ENCODE assay signal across 15 mouse cellular contexts in the genomic region with DNA sequence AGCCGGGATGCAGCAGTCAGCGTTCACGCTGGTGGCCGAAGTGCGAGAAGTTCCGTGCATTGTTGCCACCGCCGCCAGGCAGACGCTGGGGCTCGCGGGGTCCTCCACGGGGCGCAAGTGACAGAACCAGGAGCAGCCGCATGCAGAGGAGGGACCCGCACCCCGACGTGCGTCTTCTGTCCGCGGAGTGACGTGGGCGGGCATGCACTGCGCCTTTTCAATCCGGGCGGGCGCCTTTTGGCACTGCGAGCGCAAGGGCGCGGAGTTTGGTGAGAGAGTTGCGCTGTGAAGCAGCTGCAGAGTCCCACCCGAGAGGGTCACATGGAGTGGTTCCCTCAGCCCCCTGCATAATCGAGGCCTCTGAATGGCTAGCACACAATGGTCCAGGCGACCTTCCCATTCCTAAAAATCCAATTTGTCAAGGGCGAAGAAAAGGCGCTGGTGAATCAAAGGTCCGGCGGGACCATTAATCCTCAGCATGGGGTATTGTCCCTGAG. TPM values are rescaled to one million over a fixed set of nuclear protein-coding genes. Genes with fewer than 3 reads are reported as not detected.
DNase-seq lines count a peak whose midpoint lies in the region; ATAC-seq and TF ChIP-seq lines count a peak whose summit lies in the region.
"Had no signal": no experiment of that assay in that cellular context is flagged by ENCODE, and none has a peak within 500 bp of the region (broad histone marks: within the 10 kb centered on the region; RNA-seq: fewer than 3 reads in every experiment).

Gene Prdm13 (minus strand): TSS at position 369 of the 497 bp plus-strand sequence.

- H3K36me3 ChIP-seq in intestine, embryonic 14.5 days (ENCODE audit: control insufficient read depth, insufficient read depth, low read length): no peaks in the 10 kb centered on the region
- no peaks in the 10 kb centered on the region for H3K36me3 ChIP-seq in intestine, embryonic 16.5 days (ENCODE audit: control insufficient read depth, insufficient read depth, low read length)
- no peaks in the 10 kb centered on the region for H3K36me3 ChIP-seq in forebrain, postnatal 0 days (ENCODE audit: insufficient read depth)
- no peaks in the 10 kb centered on the region for H3K36me3 ChIP-seq in midbrain, embryonic 10.5 days
- H3K36me3 ChIP-seq: embryonic facial prominence, embryonic 12.5 days had no signal

- peaks cover 100% of the 10 kb centered on the region for H3K27me3 ChIP-seq in intestine, embryonic 14.5 days (replicated peaks; ENCODE audit: control insufficient read depth, insufficient read depth, low read length)
- H3K27me3 ChIP-seq in intestine, embryonic 16.5 days (replicated peaks; ENCODE audit: control insufficient read depth, insufficient read depth, low read length): peaks cover 84% of the 10 kb centered on the region
- peaks cover 88% of the 10 kb centered on the region for H3K27me3 ChIP-seq in forebrain, postnatal 0 days (ENCODE audit: insufficient read depth, low read length)
- H3K27me3 ChIP-seq in midbrain, embryonic 10.5 days (ENCODE audit: low read depth, poor library complexity, severe bottlenecking): peaks cover 100% of the 10 kb centered on the region

- H3K4me2 ChIP-seq in intestine, embryonic 14.5 days (ENCODE audit: low read length): no peak within 1 kb of the TSS
- H3K4me2 ChIP-seq in intestine, embryonic 16.5 days (ENCODE audit: low read depth, low read length): no peak within 1 kb of the TSS
- no peak within 1 kb of the TSS for H3K4me2 ChIP-seq in forebrain, postnatal 0 days (ENCODE audit: low read depth)
- H3K4me2 ChIP-seq: embryonic facial prominence, embryonic 12.5 days had no signal

- DNase-seq in intestine, embryonic 14.5 days (ENCODE audit: low spot score): peak; percentile 62
- peak; percentile 5 for DNase-seq in forebrain, postnatal 0 days
- peak; percentile 70 for DNase-seq in midbrain, embryonic 10.5 days (ENCODE audit: low spot score)
- peak; percentile 75 for DNase-seq in retina, postnatal 1 day
- no peak for DNase-seq in kidney, postnatal 14 days
- DNase-seq in adrenal gland, postnatal 36 days: no peak
- no peak for DNase-seq in adipocyte (ENCODE audit: low spot score)
- DNase-seq: B cell, adult 2 months; lung, postnatal 14 days had no signal

- TF ChIP-seq CTCF in forebrain, postnatal 0 days (IDR thresholded peaks at IDR 0.05; ENCODE audit: low read depth): no peak

- 2% methylated on average over 38 of the region's 38 CpGs for WGBS in intestine, embryonic 14.5 days
- WGBS in intestine, embryonic 16.5 days: under 1% methylated on average over 38 of the region's 38 CpGs
- WGBS in forebrain, postnatal 0 days: under 1% methylated on average over 38 of the region's 38 CpGs
- under 1% methylated on average over 38 of the region's 38 CpGs for WGBS in midbrain, embryonic 10.5 days

- H3K27ac ChIP-seq in intestine, embryonic 14.5 days (ENCODE audit: low read depth): no peak within 1 kb of the TSS
- no peak within 1 kb of the TSS for H3K27ac ChIP-seq in intestine, embryonic 16.5 days (ENCODE audit: low read length)
- no peak within 1 kb of the TSS for H3K27ac ChIP-seq in forebrain, postnatal 0 days (ENCODE audit: low read depth, low read length)
- H3K27ac ChIP-seq in midbrain, embryonic 10.5 days (replicated peaks): no peak within 1 kb of the TSS; the same call in 1 of the 2 replicates
- H3K27ac ChIP-seq: embryonic facial prominence, embryonic 12.5 days had no signal

- no peak for ATAC-seq in intestine, embryonic 14.5 days (replicated peaks; ENCODE audit: low FRiP score, low TSS enrichment, low read depth)
- ATAC-seq in intestine, embryonic 16.5 days: no peak
- peak; percentile 21; the same call in 1 of the 2 replicates for ATAC-seq in forebrain, postnatal 0 days

- no peak within 1 kb of the TSS for H3K4me3 ChIP-seq in intestine, embryonic 14.5 days (ENCODE audit: low read depth, low read length)
- no peak within 1 kb of the TSS for H3K4me3 ChIP-seq in intestine, embryonic 16.5 days (ENCODE audit: low read length)
- H3K4me3 ChIP-seq in forebrain, postnatal 0 days (ENCODE audit: low read depth, low read length): no peak within 1 kb of the TSS
- H3K4me3 ChIP-seq in midbrain, embryonic 10.5 days: peak within 1 kb of the TSS; percentile 41
- H3K4me3 ChIP-seq: embryonic facial prominence, embryonic 12.5 days had no signal

- no peak within 1 kb of the TSS for H3K9ac ChIP-seq in intestine, embryonic 14.5 days (ENCODE audit: low read length)
- no peak within 1 kb of the TSS for H3K9ac ChIP-seq in intestine, embryonic 16.5 days (ENCODE audit: low read depth, low read length)
- H3K9ac ChIP-seq in forebrain, postnatal 0 days: no peak within 1 kb of the TSS
- H3K9ac ChIP-seq: embryonic facial prominence, embryonic 12.5 days had no signal

- H3K9me3 ChIP-seq in intestine, embryonic 14.5 days (ENCODE audit: control insufficient read depth, low read length): no peaks in the 10 kb centered on the region
- H3K9me3 ChIP-seq in intestine, embryonic 16.5 days (ENCODE audit: control insufficient read depth, low read length): no peaks in the 10 kb centered on the region
- H3K9me3 ChIP-seq in forebrain, postnatal 0 days (ENCODE audit: low read length): 0 out of 2 replicates have a peak, but pooled peaks cover 6% of the 10 kb centered on the region
- H3K9me3 ChIP-seq in midbrain, embryonic 10.5 days (replicated peaks): no peaks in the 10 kb centered on the region
- H3K9me3 ChIP-seq: embryonic facial prominence, embryonic 12.5 days had no signal

- 0 out of 2 replicates have a peak, but pooled peaks cover 6% of the 10 kb centered on the region for H3K4me1 ChIP-seq in intestine, embryonic 14.5 days (replicated peaks; ENCODE audit: control insufficient read depth, insufficient read depth, low read length)
- H3K4me1 ChIP-seq in intestine, embryonic 16.5 days (ENCODE audit: control insufficient read depth, insufficient read depth, low read length): peaks cover 10% of the 10 kb centered on the region; the same call in 1 of the 2 replicates
- H3K4me1 ChIP-seq in forebrain, postnatal 0 days (ENCODE audit: insufficient read depth): 0 out of 2 replicates have a peak, but pooled peaks cover 4% of the 10 kb centered on the region
- H3K4me1 ChIP-seq in midbrain, embryonic 10.5 days: peaks cover 51% of the 10 kb centered on the region
- H3K4me1 ChIP-seq: embryonic facial prominence, embryonic 12.5 days had no signal

RNA-seq across cellular contexts. Expression of gene Prdm13, which starts in this region (rescaled TPM):
- polyA plus RNA-seq in intestine, embryonic 14.5 days (2014; fragmentation: Nextera tagmentation; extraction: Ambion mirVana): not detected in 2 replicates
- polyA plus RNA-seq in intestine, embryonic 16.5 days (2015; fragmentation: Nextera tagmentation; extraction: Ambion mirVana): not detected in 2 replicates
- 0.38 and 1.5 TPM in 2 replicates for total RNA-seq in forebrain, postnatal 0 days (2014; rRNA removed)
- polyA plus RNA-seq in forebrain, postnatal 0 days (2015; fragmentation: Nextera tagmentation; extraction: Ambion mirVana): not detected in 2 replicates
- 0.06 and 0.15 TPM in 2 replicates for polyA plus RNA-seq in midbrain, embryonic 10.5 days (2016; fragmentation: Nextera tagmentation; extraction: Ambion mirVana)
- not detected for total RNA-seq in adrenal gland, postnatal 36 days (2021)
- total RNA-seq: gastrocnemius, adult 18-20 months; left cerebral cortex, postnatal 36 days had no signal
- polyA plus RNA-seq: heart, embryonic 16.5 days; kidney, embryonic 16.5 days had no signal

Comparison
In these comparisons a context has a peak if more than half of its experiments do, and no peak if none do; other contexts are left out.
1. Peak in DNase-seq in intestine, embryonic 14.5 days; RNA of the gene not detected or under 1 TPM.
2. Peak in DNase-seq and H3K4me3 ChIP-seq in midbrain, embryonic 10.5 days; RNA of the gene not detected or under 1 TPM.
3. DNase-seq: peak in forebrain, postnatal 0 days (single experiment) and retina, postnatal 1 day (single experiment); none in kidney, postnatal 14 days (single experiment), adrenal gland, postnatal 36 days (0 of 2) and adipocyte (single experiment).